Comparison of ENCODE assay signal across 13 mouse cellular contexts in the genomic region with DNA sequence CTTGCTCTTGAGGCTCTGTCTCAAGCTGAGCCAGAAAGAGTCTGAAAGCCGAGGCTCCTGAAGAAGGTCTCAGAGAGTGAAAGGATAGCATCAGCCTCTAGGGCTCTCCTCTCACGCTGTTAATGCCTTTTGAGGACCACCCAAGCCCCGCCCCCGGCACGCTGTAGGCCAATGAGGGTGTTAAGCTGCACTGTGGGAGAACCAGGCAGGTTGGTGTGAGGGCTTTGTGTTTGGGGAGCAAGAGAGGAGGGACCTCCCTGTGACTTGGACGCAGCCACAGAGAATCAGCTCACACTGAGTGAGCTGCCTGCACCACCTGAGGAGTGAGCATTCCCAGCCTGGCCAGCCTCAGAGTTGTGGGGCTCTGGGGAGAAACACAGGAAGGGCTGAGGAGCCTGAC. TPM values are rescaled to one million over a fixed set of nuclear protein-coding genes. Genes with fewer than 3 reads are reported as not detected.
DNase-seq lines count a peak whose midpoint lies in the region; ATAC-seq and TF ChIP-seq lines count a peak whose summit lies in the region.
"Had no signal": no experiment of that assay in that cellular context is flagged by ENCODE, and none has a peak within 500 bp of the region (broad histone marks: within the 10 kb centered on the region; RNA-seq: fewer than 3 reads in every experiment).

A gene (minus strand): TSS at position 94 of the 400 bp plus-strand sequence.

- ATAC-seq in hindbrain, embryonic 16.5 days, result no peak
- peak; percentile 56 for ATAC-seq in stomach, embryonic 14.5 days (ENCODE audit: insufficient number of reproducible peaks, insufficient read depth, low FRiP score, low read depth)
- no peak for ATAC-seq in erythroblast, adult 5-6 weeks (replicated peaks; ENCODE audit: low FRiP score, poor library complexity, severe bottlenecking)

- H3K27me3 ChIP-seq in hindbrain, embryonic 16.5 days (replicated peaks; ENCODE audit: control insufficient read depth, insufficient read depth, low read length), result no peaks in the 10 kb centered on the region
- no peaks in the 10 kb centered on the region for H3K27me3 ChIP-seq in stomach, embryonic 14.5 days (ENCODE audit: control insufficient read depth, insufficient read depth, low read length)
- H3K27me3 ChIP-seq in cerebellum, adult 2 months (ENCODE audit: control insufficient read depth, insufficient read depth, low read length), result no peaks in the 10 kb centered on the region; the same call in 1 of the 2 replicates

- H3K4me1 ChIP-seq in hindbrain, embryonic 16.5 days (ENCODE audit: control insufficient read depth, insufficient read depth, low read depth, low read length), result no peaks in the 10 kb centered on the region
- H3K4me1 ChIP-seq in stomach, embryonic 14.5 days (ENCODE audit: control insufficient read depth, insufficient read depth, low read length), result no peaks in the 10 kb centered on the region
- no peaks in the 10 kb centered on the region for H3K4me1 ChIP-seq in cerebellum, adult 2 months (ENCODE audit: control insufficient read depth, insufficient read depth, low read length)
- H3K4me1 ChIP-seq in lung, adult 2 months (ENCODE audit: control insufficient read depth, insufficient read depth, low read length), result no peaks in the 10 kb centered on the region

- H3K36me3 ChIP-seq in hindbrain, embryonic 16.5 days (ENCODE audit: control insufficient read depth, insufficient read depth, low read length), result no peaks in the 10 kb centered on the region
- H3K36me3 ChIP-seq in stomach, embryonic 14.5 days (ENCODE audit: control insufficient read depth, insufficient read depth, low read length), result no peaks in the 10 kb centered on the region

- no peak within 1 kb of the TSS for H3K4me3 ChIP-seq in hindbrain, embryonic 16.5 days (ENCODE audit: low read length)
- H3K4me3 ChIP-seq in stomach, embryonic 14.5 days (ENCODE audit: low read depth, low read length), result no peak within 1 kb of the TSS
- H3K4me3 ChIP-seq in cerebellum, adult 2 months (replicated peaks; ENCODE audit: insufficient read depth, low read depth, low read length), result no peak within 1 kb of the TSS
- H3K4me3 ChIP-seq in lung, adult 2 months (replicated peaks; ENCODE audit: extremely low read depth, low read depth, low read length), result no peak within 1 kb of the TSS

- no peaks in the 10 kb centered on the region for H3K9me3 ChIP-seq in hindbrain, embryonic 16.5 days (ENCODE audit: control insufficient read depth, low read length)
- no peaks in the 10 kb centered on the region for H3K9me3 ChIP-seq in stomach, embryonic 14.5 days (ENCODE audit: control insufficient read depth, low read depth, low read length)

- peak; percentile 24 to 25 for DNase-seq in kidney, postnatal 4 days
- no peak for DNase-seq in kidney, adult 8-10 months
- DNase-seq in embryo, embryonic 9.5 days (ENCODE audit: extremely low spot score), result peak; percentile 39
- no peak for DNase-seq in cerebellum, adult 2 months
- DNase-seq in lung, adult 2 months, result no peak
- DNase-seq: adrenal gland, adult 8-10 months; heart, adult 11 months; kidney, adult 9 months had no signal

- no peak for TF ChIP-seq CTCF in cerebellum, adult 2 months (IDR thresholded peaks at IDR 0.05; ENCODE audit: borderline replicate concordance, insufficient read depth, low read depth, low read length)
- no peak for TF ChIP-seq CTCF in lung, adult 2 months (IDR thresholded peaks at IDR 0.05; ENCODE audit: insufficient read depth, low read length)

- H3K4me2 ChIP-seq in hindbrain, embryonic 16.5 days (ENCODE audit: low read length), result peak within 1 kb of the TSS; percentile 3; the same call in 1 of the 2 replicates
- no peak within 1 kb of the TSS for H3K4me2 ChIP-seq in stomach, embryonic 14.5 days (replicated peaks; ENCODE audit: low read depth, low read length)

- H3K9ac ChIP-seq in hindbrain, embryonic 16.5 days (ENCODE audit: low read depth, low read length), result no peak within 1 kb of the TSS
- H3K9ac ChIP-seq in stomach, embryonic 14.5 days (replicated peaks; ENCODE audit: low read depth, low read length), result no peak within 1 kb of the TSS

- H3K27ac ChIP-seq in hindbrain, embryonic 16.5 days (ENCODE audit: low read depth, low read length), result no peak within 1 kb of the TSS
- no peak within 1 kb of the TSS for H3K27ac ChIP-seq in stomach, embryonic 14.5 days (ENCODE audit: low read length)
- H3K27ac ChIP-seq in cerebellum, adult 2 months (ENCODE audit: insufficient read depth, low read length), result no peak within 1 kb of the TSS

- 3% methylated on average over 6 of the region's 6 CpGs for WGBS in hindbrain, embryonic 16.5 days
- WGBS in stomach, embryonic 14.5 days, result 5% methylated on average over 6 of the region's 6 CpGs
- WGBS in cerebellum, adult 2 months, result 8% methylated on average over 6 of the region's 6 CpGs
- 7% methylated on average over 6 of the region's 6 CpGs for WGBS in lung, adult 2 months

- no peak for TF ChIP-seq POLR2A in cerebellum, adult 2 months (IDR thresholded peaks at IDR 0.05; ENCODE audit: borderline replicate concordance, insufficient read depth, low read length)
- TF ChIP-seq POLR2A in lung, adult 2 months (IDR thresholded peaks at IDR 0.05; ENCODE audit: borderline replicate concordance, extremely low read depth, low read depth, low read length), result no peak

RNA-seq across cellular contexts. Expression of the gene that starts here (rescaled TPM):
- 0.63 and 0.69 TPM in 2 replicates for polyA plus RNA-seq in hindbrain, embryonic 16.5 days (2015; fragmentation: Nextera tagmentation; extraction: Ambion mirVana)
- 0.97 and 1.1 TPM in 2 replicates for polyA plus RNA-seq in stomach, embryonic 14.5 days (2014; fragmentation: Nextera tagmentation; extraction: Ambion mirVana)
- polyA plus RNA-seq in cerebellum, adult 2 months (2012; rRNA removed), result 0.11 and 0.19 TPM in 2 replicates
- polyA plus RNA-seq in lung, adult 2 months (2012; rRNA removed), result not detected in 2 replicates
- total RNA-seq in erythroblast, adult 5-6 weeks (2015; ENCODE audit: low replicate concordance), result not detected in 2 replicates
- total RNA-seq in erythroblast, adult 5-6 weeks (2017; ENCODE audit: low replicate concordance), result 0.14 TPM in 1 of 2 replicates, not detected in the other
- total RNA-seq: adrenal gland, adult 8-10 months; CH12.LX had no signal
- polyA plus RNA-seq: testis, adult 2 months had no signal

Comparison
In these comparisons a context has a peak if more than half of its experiments do, and no peak if none do; other contexts are left out.
1. DNase-seq: peak in kidney, postnatal 4 days (2 of 2) and embryo, embryonic 9.5 days (single experiment); none in kidney, adult 8-10 months (0 of 2), cerebellum, adult 2 months (0 of 2) and lung, adult 2 months (single experiment).